Mouse (Mus musculus): ENCODE measurements at regions not wholly inside any gene's neighbourhood (a gene's known extent, or its start where the extent isn't known, plus 50 kb on each side); places are given as distances from the start of the nearest gene placed in this dataset.

GRCm38 (mm10) chr11:19420143-19420542 lies 401.4 kb upstream of the Meis1 start:
- TF ChIP-seq CTCF (IDR thresholded peaks at IDR 0.05; ENCODE audit: borderline replicate concordance, insufficient read depth, low read depth, low read length) (no peak), POLR2A (IDR thresholded peaks at IDR 0.05; ENCODE audit: borderline replicate concordance, insufficient read depth, low read length) (no peak)

All from cerebellum, adult 2 months (tissue).